Mouse (Mus musculus) heart, adult 2 months (tissue): Measurements from ENCODE around the gene Gpr171.

Experiments
- CTCF ChIP-seq: fragments of 200-600 bp; IDR thresholded peaks from 2 replicates; pipeline ENCODE4 v1.8.1; 2022; ENCODE audit warnings: antibody characterized with exemption, mild to moderate bottlenecking, moderate library complexity
- EP300 ChIP-seq: fragments of 200-500 bp; IDR thresholded peaks from 2 replicates; pipeline ENCODE4 v1.6.1; 2011; ENCODE audit warnings: low read depth, low read length, control low read depth; ENCODE audit not compliant: insufficient read depth
- POLR2A ChIP-seq: fragments of 200-500 bp; IDR thresholded peaks from 2 replicates; pipeline ENCODE4 v1.6.1; 2011; ENCODE audit warnings: mild to moderate bottlenecking, low read depth, low read length, control low read depth; ENCODE audit not compliant: insufficient read depth

GRCm38 (mm10) chr3:59104462-59104861 lies 2.8 kb upstream of the Gpr171 start:
- no peak for TF ChIP-seq POLR2A
- TF ChIP-seq CTCF = no peak
- TF ChIP-seq EP300 = no peak
